Mouse (Mus musculus) intestine, postnatal 0 days (tissue): ENCODE data around the gene Afdn. TPM values are rescaled to one million over a fixed set of nuclear protein-coding genes. Genes with fewer than 3 reads are reported as not detected.
A peak's percentile ranks its signal among the peaks of the same experiment; 100 is the strongest.

Experiments used
- ATAC-seq: fragments of 200-750 bp; cut with Nextera tagmentation; 2 replicates; pipeline ENCODE4 v1.8.0; 2017; ENCODE audit warnings: mild to moderate bottlenecking, moderate TSS enrichment, moderate library complexity
- H3K27ac ChIP-seq: fragments of 300-500 bp; sonication (generic); 2 replicates; pipeline ENCODE4 v1.5.1; 2014; ENCODE audit warnings: mild to moderate bottlenecking, low read depth, low read length, moderate library complexity
- H3K27me3 ChIP-seq: fragments of 300-500 bp; sonication (generic); replicated peaks from 2 replicates; pipeline ENCODE4 v1.6.1; 2014; ENCODE audit warnings: low read length, mixed read lengths; ENCODE audit not compliant: control insufficient read depth, insufficient read depth
- H3K36me3 ChIP-seq: fragments of 300-500 bp; sonication (generic); 2 replicates; pipeline ENCODE4 v1.6.1; 2014; ENCODE audit warnings: mild to moderate bottlenecking, moderate library complexity; ENCODE audit not compliant: control insufficient read depth, insufficient read depth
- H3K4me1 ChIP-seq: fragments of 300-500 bp; sonication (generic); replicated peaks from 2 replicates; pipeline ENCODE4 v1.6.1; 2014; ENCODE audit warnings: antibody characterized with exemption, low read length, mixed read lengths; ENCODE audit not compliant: control insufficient read depth, insufficient read depth
- H3K4me2 ChIP-seq: fragments of 300-500 bp; sonication (generic); replicated peaks from 2 replicates; pipeline ENCODE4 v1.6.1; 2014; ENCODE audit warnings: low read depth, mild to moderate bottlenecking, moderate library complexity
- H3K4me3 ChIP-seq: fragments of 300-500 bp; sonication (generic); 2 replicates; pipeline ENCODE4 v1.5.1; 2014; ENCODE audit warnings: low read depth, low read length
- H3K9ac ChIP-seq: fragments of 300-500 bp; sonication (generic); 2 replicates; pipeline ENCODE4 v1.6.1; 2014; ENCODE audit warnings: mild to moderate bottlenecking, low read depth, low read length
- H3K9me3 ChIP-seq: fragments of 300-500 bp; sonication (generic); 2 replicates; pipeline ENCODE4 v1.6.1; 2016; ENCODE audit warnings: mixed run types; ENCODE audit not compliant: control insufficient read depth
- CTCF ChIP-seq: sonication (generic); IDR thresholded peaks from 2 replicates; pipeline ENCODE4 v1.5.1; 2016; ENCODE audit warnings: low read depth, mild to moderate bottlenecking, control low read depth, antibody characterized with exemption, moderate library complexity
- WGBS: fragments of 180-500 bp; shearing (Covaris S2); extraction: QIAGEN DNeasy Blood & Tissue Kit; methylation state at CpG from one replicate; pipeline ENCODE4 v1.1.7; 2014; 5-methylcytosine and 5-hydroxymethylcytosine counted together
- polyA plus RNA-seq: library from polyadenylated mRNA; unstranded; fragments of >200 nt; fragmentation: Nextera tagmentation; extraction: Ambion mirVana; gene quantifications from 2 replicates; pipeline ENCODE4 v1.2.1, GENCODE M21; 2015

The Afdn gene
- polyA plus RNA-seq, 1 experiment from 2014 or later, result 67.1 TPM

- no peak overlapping the region for H3K27ac ChIP-seq
- no peak for ATAC-seq
- H3K4me3 ChIP-seq, result no peak overlapping the region
- no peak overlapping the region for H3K4me2 ChIP-seq
- no peak overlapping the region for H3K9ac ChIP-seq
- WGBS, result 89% methylated on average over 8 of the region's 8 CpGs
- H3K36me3 ChIP-seq, result no peaks in the 10 kb centered on the region
- H3K4me1 ChIP-seq, result no peaks in the 10 kb centered on the region
- no peaks in the 10 kb centered on the region for H3K27me3 ChIP-seq
- TF ChIP-seq CTCF, result no peak
- no peaks in the 10 kb centered on the region for H3K9me3 ChIP-seq
Observed at GRCm38 (mm10) chr17:13726832-13727355, 33.4 kb upstream of the Afdn start.

DNA sequence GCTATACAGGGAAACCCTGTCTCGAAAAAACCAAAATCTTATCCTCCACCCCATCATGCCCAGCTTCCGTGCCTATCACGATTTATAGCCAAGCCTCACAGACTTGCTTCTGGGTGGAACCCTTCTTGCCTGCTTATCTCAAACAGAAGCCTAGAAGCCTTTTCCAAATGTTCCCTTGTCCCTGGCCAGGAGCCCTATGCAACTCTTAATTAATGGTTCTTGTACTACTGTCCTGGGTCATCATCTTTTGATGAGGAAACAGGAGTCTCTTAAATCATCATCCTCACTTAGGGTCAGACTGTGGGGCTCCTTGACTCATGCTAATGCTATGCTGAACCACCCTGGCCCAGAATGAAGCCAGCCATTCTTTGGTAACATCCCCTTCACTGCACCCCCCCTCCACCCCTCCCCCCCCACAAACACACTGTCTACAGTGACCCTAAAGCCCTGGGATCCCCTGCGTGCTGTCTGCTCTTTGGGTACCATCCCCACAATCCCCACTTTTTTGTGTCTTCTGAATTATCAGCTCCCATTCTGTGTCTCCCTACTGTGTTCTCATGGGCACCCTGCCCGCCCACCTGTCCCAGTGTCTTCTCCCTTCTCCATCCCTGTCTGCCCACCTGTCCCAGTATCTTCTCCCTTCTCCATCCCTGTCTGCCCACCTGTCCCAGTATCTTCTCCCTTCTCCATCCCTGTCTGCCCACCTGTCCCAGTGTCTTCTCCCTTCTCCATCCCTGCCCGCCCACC is 29.2 kb upstream of the Afdn start:
- Histone ChIP-seq H3K4me2 (no peak overlapping the region), H3K27me3 (no peaks in the 10 kb centered on the region), H3K9ac (no peak overlapping the region), H3K27ac (no peak overlapping the region), H3K4me1 (no peaks in the 10 kb centered on the region), H3K36me3 (no peaks in the 10 kb centered on the region), H3K9me3 (no peaks in the 10 kb centered on the region), H3K4me3 (no peak overlapping the region)
- 89% methylated on average over 6 of the region's 6 CpGs for WGBS
- TF ChIP-seq CTCF, result no peak
- no peak for ATAC-seq

DNA sequence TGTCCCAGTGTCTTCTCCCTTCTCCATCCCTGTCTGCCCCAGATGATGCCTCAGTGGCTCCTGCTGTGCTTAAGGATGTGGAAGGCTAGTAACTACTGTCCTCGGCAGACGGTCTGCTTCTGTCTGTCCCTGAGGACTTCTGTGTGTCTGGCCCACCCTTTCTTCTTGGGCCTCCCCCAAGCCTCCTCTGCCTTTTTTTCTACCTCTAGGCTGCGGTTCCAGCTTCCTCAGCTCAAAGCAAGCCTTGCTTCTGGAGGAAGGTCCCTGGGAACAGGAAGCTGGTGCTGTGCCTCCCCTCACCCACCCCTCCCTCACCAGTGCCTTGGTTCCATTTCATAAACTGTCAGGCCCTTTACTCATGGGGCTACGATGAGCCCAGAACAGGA is 28.6 kb upstream of the Afdn start:
- Histone ChIP-seq H3K9ac (no peak overlapping the region), H3K4me3 (no peak overlapping the region), H3K36me3 (no peaks in the 10 kb centered on the region), H3K4me1 (no peaks in the 10 kb centered on the region), H3K9me3 (no peaks in the 10 kb centered on the region), H3K27ac (no peak overlapping the region), H3K4me2 (no peak overlapping the region), H3K27me3 (no peaks in the 10 kb centered on the region)
- WGBS, result 71% methylated on average over 4 of the region's 4 CpGs
- TF ChIP-seq CTCF, result no peak
- ATAC-seq, result no peak

GRCm38 (mm10) chr17:13732685-13733084 is 27.7 kb upstream of the Afdn start:
- WGBS, result 19% methylated on average over 8 of the region's 8 CpGs

GRCm38 (mm10) chr17:13733971-13734370 is 26.4 kb upstream of the Afdn start:
- Histone ChIP-seq H3K9ac (no peak overlapping the region), H3K9me3 (no peaks in the 10 kb centered on the region), H3K4me2 (no peak overlapping the region), H3K27me3 (no peaks in the 10 kb centered on the region), H3K4me3 (no peak overlapping the region), H3K36me3 (no peaks in the 10 kb centered on the region), H3K27ac (no peak overlapping the region), H3K4me1 (no peaks in the 10 kb centered on the region)
- ATAC-seq, result no peak
- no peak for TF ChIP-seq CTCF
- WGBS, result 90% methylated on average over 5 of the region's 5 CpGs

More at GRCm38 (mm10) chr17:13732685-13733084, 27.7 kb upstream of the Afdn start:
- no peak overlapping the region for H3K4me3 ChIP-seq
- H3K27ac ChIP-seq, result no peak overlapping the region
- H3K36me3 ChIP-seq, result no peaks in the 10 kb centered on the region
- peak; percentile 73 for ATAC-seq
- no peaks in the 10 kb centered on the region for H3K27me3 ChIP-seq
- H3K9ac ChIP-seq, result no peak overlapping the region
- peak overlapping the region; percentile 46; the same call in 1 of the 2 replicates for H3K4me2 ChIP-seq
- H3K4me1 ChIP-seq, result no peaks in the 10 kb centered on the region
- H3K9me3 ChIP-seq, result no peaks in the 10 kb centered on the region
- TF ChIP-seq CTCF, result no peak

DNA sequence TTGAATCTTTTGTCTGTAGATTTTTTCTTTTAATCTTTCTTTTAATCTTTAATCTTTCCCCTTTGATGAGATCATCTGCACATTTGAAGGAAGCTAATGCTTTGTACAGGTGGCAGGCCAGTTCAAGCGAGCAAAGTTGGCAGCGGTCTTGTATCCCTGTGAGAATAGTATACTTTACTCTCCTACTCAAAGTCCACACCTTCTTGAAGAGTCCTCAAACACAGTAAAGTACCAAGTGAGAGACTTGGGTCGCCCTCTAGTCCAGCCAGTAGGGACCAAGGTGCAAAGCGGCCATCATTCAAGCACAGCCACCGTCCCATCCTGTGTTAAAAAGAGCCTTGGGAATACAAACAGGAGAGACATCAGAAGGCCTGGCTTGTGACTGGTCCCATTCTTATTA is 25.3 kb upstream of the Afdn start:
- Histone ChIP-seq H3K9ac (no peak overlapping the region), H3K27me3 (no peaks in the 10 kb centered on the region), H3K4me3 (no peak overlapping the region), H3K4me1 (no peaks in the 10 kb centered on the region), H3K36me3 (no peaks in the 10 kb centered on the region), H3K4me2 (no peak overlapping the region), H3K9me3 (no peaks in the 10 kb centered on the region), H3K27ac (no peak overlapping the region)
- no peak for ATAC-seq
- 85% methylated on average over 5 of the region's 5 CpGs for WGBS
- no peak for TF ChIP-seq CTCF
